Mouse (Mus musculus): Measurements from ENCODE around the gene Zdhhc9. TPM values are rescaled to one million over a fixed set of nuclear protein-coding genes. Genes with fewer than 3 reads are reported as not detected.

Zdhhc9 gene
- polyA plus RNA-seq, 1 experiment from 2014 or later: 3.1 TPM

GRCm38 (mm10) chrX:48141481-48141880, 67.2 kb downstream of the Zdhhc9 start:
- no peak overlapping the region for H3K4me3 ChIP-seq
- H3K9ac ChIP-seq: no peak overlapping the region
- WGBS: 57% methylated on average over 6 of the region's 6 CpGs
- H3K4me2 ChIP-seq: no peak overlapping the region
- no peak for ATAC-seq (replicated peaks; ENCODE audit: insufficient number of reproducible peaks, insufficient read depth, low FRiP score, low read depth)
- H3K27ac ChIP-seq: no peak overlapping the region
- H3K27me3 ChIP-seq: no peaks in the 10 kb centered on the region
- 0 out of 2 replicates have a peak, but pooled peaks cover 2% of the 10 kb centered on the region for H3K4me1 ChIP-seq (replicated peaks)
- H3K36me3 ChIP-seq: no peaks in the 10 kb centered on the region
- no peaks in the 10 kb centered on the region for H3K9me3 ChIP-seq (replicated peaks)

- Histone ChIP-seq H3K4me1 (replicated peaks) (0 out of 2 replicates have a peak, but pooled peaks cover 2% of the 10 kb centered on the region), H3K36me3 (no peaks in the 10 kb centered on the region), H3K9me3 (replicated peaks) (no peaks in the 10 kb centered on the region), H3K9ac (no peak overlapping the region), H3K4me2 (no peak overlapping the region), H3K4me3 (no peak overlapping the region), H3K27ac (peak overlapping the region; percentile 12; the same call in 1 of the 2 replicates), H3K27me3 (no peaks in the 10 kb centered on the region)
- no peak for ATAC-seq (replicated peaks; ENCODE audit: insufficient number of reproducible peaks, insufficient read depth, low FRiP score, low read depth)
- WGBS: 42% methylated on average over 3 of the region's 3 CpGs
Observed at GRCm38 (mm10) chrX:48140286-48140877, 68.3 kb downstream of the Zdhhc9 start.

GRCm38 (mm10) chrX:48139368-48140285, 69.1 kb downstream of the Zdhhc9 start:
- Histone ChIP-seq H3K27me3 (no peaks in the 10 kb centered on the region), H3K27ac (no peak overlapping the region), H3K4me1 (replicated peaks) (0 out of 2 replicates have a peak, but pooled peaks cover 2% of the 10 kb centered on the region), H3K4me2 (no peak overlapping the region), H3K36me3 (no peaks in the 10 kb centered on the region), H3K9me3 (replicated peaks) (no peaks in the 10 kb centered on the region), H3K4me3 (no peak overlapping the region), H3K9ac (no peak overlapping the region)
- no peak for ATAC-seq (replicated peaks; ENCODE audit: insufficient number of reproducible peaks, insufficient read depth, low FRiP score, low read depth)
- WGBS: 52% methylated on average over 14 of the region's 14 CpGs

GRCm38 (mm10) chrX:48138539-48139275, 70.0 kb downstream of the Zdhhc9 start:
- Histone ChIP-seq H3K27me3 (no peaks in the 10 kb centered on the region), H3K4me2 (no peak overlapping the region), H3K9me3 (replicated peaks) (no peaks in the 10 kb centered on the region), H3K4me1 (replicated peaks) (0 out of 2 replicates have a peak, but pooled peaks cover 2% of the 10 kb centered on the region), H3K4me3 (no peak overlapping the region), H3K9ac (no peak overlapping the region), H3K27ac (no peak overlapping the region), H3K36me3 (no peaks in the 10 kb centered on the region)
- ATAC-seq (replicated peaks; ENCODE audit: insufficient number of reproducible peaks, insufficient read depth, low FRiP score, low read depth): no peak
- 50% methylated on average over 7 of the region's 7 CpGs for WGBS

GRCm38 (mm10) chrX:48138011-48138410, 70.7 kb downstream of the Zdhhc9 start:
- Histone ChIP-seq H3K36me3 (no peaks in the 10 kb centered on the region), H3K4me1 (replicated peaks) (0 out of 2 replicates have a peak, but pooled peaks cover 2% of the 10 kb centered on the region), H3K27ac (no peak overlapping the region), H3K9ac (no peak overlapping the region), H3K4me3 (no peak overlapping the region), H3K9me3 (replicated peaks) (no peaks in the 10 kb centered on the region), H3K27me3 (no peaks in the 10 kb centered on the region), H3K4me2 (no peak overlapping the region)
- 68% methylated on average over 6 of the region's 6 CpGs for WGBS
- no peak for ATAC-seq (replicated peaks; ENCODE audit: insufficient number of reproducible peaks, insufficient read depth, low FRiP score, low read depth)

GRCm38 (mm10) chrX:48136935-48137334, 71.7 kb downstream of the Zdhhc9 start:
- ATAC-seq (replicated peaks; ENCODE audit: insufficient number of reproducible peaks, insufficient read depth, low FRiP score, low read depth): no peak
- Histone ChIP-seq H3K9me3 (replicated peaks) (no peaks in the 10 kb centered on the region), H3K4me1 (replicated peaks) (0 out of 2 replicates have a peak, but pooled peaks cover 2% of the 10 kb centered on the region), H3K36me3 (no peaks in the 10 kb centered on the region), H3K9ac (no peak overlapping the region), H3K27me3 (no peaks in the 10 kb centered on the region), H3K4me2 (no peak overlapping the region), H3K4me3 (no peak overlapping the region), H3K27ac (no peak overlapping the region)
- WGBS: 78% methylated on average over 4 of the region's 4 CpGs

- 0 out of 2 replicates have a peak, but pooled peaks cover 4% of the 10 kb centered on the region for H3K27me3 ChIP-seq
- H3K27ac ChIP-seq: no peak overlapping the region
- H3K4me3 ChIP-seq: no peak overlapping the region
- no peak for ATAC-seq (replicated peaks; ENCODE audit: insufficient number of reproducible peaks, insufficient read depth, low FRiP score, low read depth)
- no peaks in the 10 kb centered on the region for H3K9me3 ChIP-seq (replicated peaks)
- 75% methylated on average over 1 of the region's 1 CpGs for WGBS
- peaks cover 3% of the 10 kb centered on the region; the same call in 1 of the 2 replicates for H3K4me1 ChIP-seq (replicated peaks)
- no peak overlapping the region for H3K4me2 ChIP-seq
- no peak overlapping the region for H3K9ac ChIP-seq
- no peaks in the 10 kb centered on the region for H3K36me3 ChIP-seq
Observed at GRCm38 (mm10) chrX:48129167-48129566, 79.5 kb downstream of the Zdhhc9 start.

- H3K9me3 ChIP-seq (replicated peaks): no peaks in the 10 kb centered on the region
- WGBS: 75% methylated on average over 6 of the region's 6 CpGs
- no peak overlapping the region for H3K4me2 ChIP-seq
- no peak overlapping the region for H3K4me3 ChIP-seq
- peaks cover 3% of the 10 kb centered on the region; the same call in 1 of the 2 replicates for H3K4me1 ChIP-seq (replicated peaks)
- no peak overlapping the region for H3K9ac ChIP-seq
- ATAC-seq (replicated peaks; ENCODE audit: insufficient number of reproducible peaks, insufficient read depth, low FRiP score, low read depth): no peak
- no peak overlapping the region for H3K27ac ChIP-seq
- H3K36me3 ChIP-seq: no peaks in the 10 kb centered on the region
- 0 out of 2 replicates have a peak, but pooled peaks cover 7% of the 10 kb centered on the region for H3K27me3 ChIP-seq
Observed at GRCm38 (mm10) chrX:48127502-48128218, 81.0 kb downstream of the Zdhhc9 start.

GRCm38 (mm10) chrX:48126903-48127476, 81.7 kb downstream of the Zdhhc9 start:
- Histone ChIP-seq H3K9me3 (replicated peaks) (no peaks in the 10 kb centered on the region), H3K27ac (no peak overlapping the region), H3K4me2 (no peak overlapping the region), H3K4me3 (no peak overlapping the region), H3K36me3 (no peaks in the 10 kb centered on the region), H3K9ac (no peak overlapping the region), H3K4me1 (replicated peaks) (peaks cover 3% of the 10 kb centered on the region; the same call in 1 of the 2 replicates), H3K27me3 (0 out of 2 replicates have a peak, but pooled peaks cover 9% of the 10 kb centered on the region)
- ATAC-seq (replicated peaks; ENCODE audit: insufficient number of reproducible peaks, insufficient read depth, low FRiP score, low read depth): no peak
- 76% methylated on average over 6 of the region's 6 CpGs for WGBS
